Mouse (Mus musculus): Measurements from ENCODE around the gene Safb. TPM values are rescaled to one million over a fixed set of nuclear protein-coding genes. Genes with fewer than 3 reads are reported as not detected.

The Safb gene
- total and polyA plus RNA-seq, 2 experiments: 20.8 to 56.2 TPM

DNA sequence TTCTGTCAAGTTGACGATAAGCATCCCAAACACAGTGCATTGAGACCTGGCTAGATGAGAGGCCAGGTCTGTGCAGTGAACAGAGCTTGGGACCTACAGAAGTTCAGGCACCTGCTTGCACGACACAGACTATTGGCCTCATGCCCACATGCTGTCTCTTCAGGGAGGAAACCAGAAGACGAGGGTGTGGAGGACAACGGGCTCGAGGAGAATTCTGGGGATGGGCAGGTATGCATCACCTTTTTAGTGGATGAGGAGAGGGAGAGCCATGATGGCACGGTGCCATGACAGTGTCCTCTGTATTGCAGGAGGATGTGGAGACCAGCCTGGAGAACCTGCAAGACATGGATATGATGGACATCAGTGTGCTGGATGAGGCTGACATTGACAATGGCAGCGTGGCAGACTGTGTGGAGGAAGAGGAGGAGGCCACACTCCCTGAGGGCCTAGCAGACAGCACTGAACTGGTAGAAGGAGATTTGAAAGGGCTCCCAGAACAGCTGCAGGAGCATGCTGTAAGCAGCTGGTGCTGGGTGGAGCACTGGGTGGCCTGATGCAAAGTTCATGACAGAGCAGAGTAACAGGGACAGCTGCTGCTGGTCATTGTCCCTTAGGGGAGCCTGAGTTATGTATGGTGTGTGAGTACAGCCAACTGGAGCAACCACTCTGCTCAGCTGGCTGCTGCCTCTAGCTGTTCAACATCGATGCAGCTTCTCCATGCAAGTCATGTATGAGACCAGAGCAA is 9.1 kb downstream of the Safb start:
- 76% methylated on average over 8 of the region's 8 CpGs for WGBS
- DNase-seq (ENCODE audit: extremely low read depth, low read depth, low spot score): no peak
- TF ChIP-seq CTCF (IDR thresholded peaks at IDR 0.05; ENCODE audit: low read depth, low read length) (no peak), POLR2A (IDR thresholded peaks at IDR 0.05; ENCODE audit: extremely low read depth, insufficient read depth, low read length) (no peak)

DNA sequence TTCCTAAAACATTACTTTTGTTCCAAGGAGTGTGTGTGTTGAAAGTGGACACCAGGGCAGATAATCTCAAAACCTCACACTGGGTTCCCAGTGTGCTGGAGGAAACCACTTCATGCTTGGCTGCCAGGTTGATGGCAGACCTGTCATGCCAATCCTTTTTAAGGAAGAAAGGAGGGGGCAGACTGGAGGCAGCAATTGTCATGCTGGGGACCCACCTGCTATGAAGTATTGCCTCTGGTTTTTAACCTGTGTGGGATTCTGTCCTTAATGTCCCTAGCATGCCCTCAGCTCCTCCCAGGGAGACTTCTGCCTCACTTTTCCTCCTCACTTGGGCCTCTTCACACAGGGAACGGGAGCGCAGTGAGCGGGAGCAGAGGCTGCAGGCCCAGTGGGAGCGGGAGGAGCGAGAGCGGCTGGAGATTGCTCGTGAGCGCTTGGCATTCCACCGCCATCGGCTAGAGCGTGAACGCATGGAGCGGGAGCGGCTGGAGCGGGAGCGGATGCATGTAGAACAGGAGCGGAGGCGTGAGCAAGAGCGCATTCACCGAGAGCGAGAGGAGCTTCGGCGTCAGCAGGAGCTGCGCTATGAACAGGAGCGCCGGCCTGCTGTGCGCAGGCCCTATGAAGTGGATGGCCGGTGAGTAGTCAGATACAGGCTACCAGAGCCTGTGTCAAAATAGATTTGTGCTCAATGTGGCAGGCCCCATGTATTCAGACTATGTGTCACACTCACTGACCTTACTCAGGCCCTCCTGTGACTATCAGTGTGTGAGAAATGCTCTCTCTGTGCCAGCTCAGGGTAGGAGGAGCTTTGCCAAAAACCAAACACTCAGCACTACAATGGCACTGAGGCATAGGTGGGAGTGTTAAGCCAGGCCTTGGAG is 18.8 kb downstream of the Safb start:
- no peak overlapping the region for H3K4me3 ChIP-seq (ENCODE audit: insufficient read depth, low read depth, low read length)
- no peaks in the 10 kb centered on the region for H3K27me3 ChIP-seq (ENCODE audit: control insufficient read depth, insufficient read depth, low read length)
- peaks cover 2% of the 10 kb centered on the region for H3K4me1 ChIP-seq (ENCODE audit: control insufficient read depth, insufficient read depth, low read length)
- peaks cover 57% of the 10 kb centered on the region for H3K36me3 ChIP-seq (ENCODE audit: control insufficient read depth, insufficient read depth, low read length)
- 97% methylated on average over 28 of the region's 28 CpGs for WGBS
- peaks cover under 1% of the 10 kb centered on the region; the same call in 1 of the 2 replicates for H3K79me2 ChIP-seq (ENCODE audit: control insufficient read depth, insufficient read depth, low read length)
- no peak overlapping the region for H3K27ac ChIP-seq (replicated peaks; ENCODE audit: insufficient read depth, low read depth, low read length)
- TF ChIP-seq POLR2A (IDR thresholded peaks at IDR 0.05; ENCODE audit: extremely low read depth, insufficient read depth, low read length) (no peak), CTCF (IDR thresholded peaks at IDR 0.05; ENCODE audit: low read depth, low read length) (no peak)
- no peak overlapping the region for H3K9ac ChIP-seq (ENCODE audit: low read depth, low read length)
- no peak for DNase-seq (ENCODE audit: extremely low read depth, low read depth, low spot score)

More for the DNA sequence above, 9.1 kb downstream of the Safb start:
- H3K79me2 ChIP-seq (ENCODE audit: control insufficient read depth, insufficient read depth, low read length): peaks cover 30% of the 10 kb centered on the region
- peaks cover 68% of the 10 kb centered on the region for H3K36me3 ChIP-seq (ENCODE audit: control insufficient read depth, insufficient read depth, low read length)
- H3K4me3 ChIP-seq (ENCODE audit: insufficient read depth, low read depth, low read length): no peak overlapping the region
- no peak overlapping the region for H3K27ac ChIP-seq (replicated peaks; ENCODE audit: insufficient read depth, low read depth, low read length)
- H3K4me1 ChIP-seq (ENCODE audit: control insufficient read depth, insufficient read depth, low read length): no peaks in the 10 kb centered on the region
- no peak overlapping the region for H3K9ac ChIP-seq (ENCODE audit: low read depth, low read length)
- H3K27me3 ChIP-seq (ENCODE audit: control insufficient read depth, insufficient read depth, low read length): no peaks in the 10 kb centered on the region

DNA sequence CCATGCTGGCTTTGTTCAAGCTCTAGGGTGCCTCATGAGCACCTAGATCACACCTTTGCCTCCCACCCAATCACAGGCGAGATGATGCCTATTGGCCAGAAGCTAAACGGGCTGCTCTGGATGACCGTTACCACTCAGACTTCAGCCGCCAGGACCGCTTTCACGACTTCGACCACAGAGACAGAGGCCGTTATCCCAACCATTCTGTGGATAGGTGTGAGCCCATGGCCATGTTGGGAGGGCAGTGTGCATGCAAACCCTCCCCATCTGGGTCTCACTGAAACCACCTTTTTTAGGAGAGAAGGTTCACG is 19.4 kb downstream of the Safb start:
- DNase-seq (ENCODE audit: extremely low read depth, low read depth, low spot score): no peak
- Histone ChIP-seq H3K27ac (replicated peaks; ENCODE audit: insufficient read depth, low read depth, low read length) (no peak overlapping the region), H3K27me3 (ENCODE audit: control insufficient read depth, insufficient read depth, low read length) (no peaks in the 10 kb centered on the region), H3K4me3 (ENCODE audit: insufficient read depth, low read depth, low read length) (no peak overlapping the region), H3K4me1 (ENCODE audit: control insufficient read depth, insufficient read depth, low read length) (peaks cover 6% of the 10 kb centered on the region), H3K79me2 (ENCODE audit: control insufficient read depth, insufficient read depth, low read length) (peaks cover 4% of the 10 kb centered on the region; the same call in 1 of the 2 replicates), H3K36me3 (ENCODE audit: control insufficient read depth, insufficient read depth, low read length) (peaks cover 57% of the 10 kb centered on the region), H3K9ac (ENCODE audit: low read depth, low read length) (no peak overlapping the region)
- WGBS: 86% methylated on average over 9 of the region's 9 CpGs
- TF ChIP-seq CTCF (IDR thresholded peaks at IDR 0.05; ENCODE audit: low read depth, low read length) (no peak), POLR2A (IDR thresholded peaks at IDR 0.05; ENCODE audit: extremely low read depth, insufficient read depth, low read length) (no peak)

DNA sequence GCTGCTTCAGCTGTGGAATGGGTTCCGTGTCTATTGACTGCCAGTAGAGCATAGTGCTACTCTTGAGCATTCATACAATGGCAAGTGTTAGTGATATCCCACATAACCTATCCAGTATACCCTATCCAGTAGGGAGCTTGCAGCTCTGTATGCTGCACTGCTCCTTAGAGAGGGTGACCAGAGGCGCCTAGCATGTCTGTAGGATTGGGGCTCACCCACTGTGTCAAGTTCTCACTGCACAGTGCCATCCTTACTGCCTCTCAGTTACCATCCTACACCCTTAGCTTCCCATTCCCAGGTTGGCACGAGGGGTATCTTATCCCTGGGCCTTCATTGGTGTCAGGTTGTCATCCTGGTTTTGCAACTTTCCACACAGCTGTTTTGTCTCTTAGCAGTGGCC is 19.8 kb downstream of the Safb start:
- WGBS: 81% methylated on average over 3 of the region's 3 CpGs
- TF ChIP-seq POLR2A (IDR thresholded peaks at IDR 0.05; ENCODE audit: extremely low read depth, insufficient read depth, low read length) (no peak), CTCF (IDR thresholded peaks at IDR 0.05; ENCODE audit: low read depth, low read length) (no peak)
- peaks cover 6% of the 10 kb centered on the region for H3K4me1 ChIP-seq (ENCODE audit: control insufficient read depth, insufficient read depth, low read length)

DNA sequence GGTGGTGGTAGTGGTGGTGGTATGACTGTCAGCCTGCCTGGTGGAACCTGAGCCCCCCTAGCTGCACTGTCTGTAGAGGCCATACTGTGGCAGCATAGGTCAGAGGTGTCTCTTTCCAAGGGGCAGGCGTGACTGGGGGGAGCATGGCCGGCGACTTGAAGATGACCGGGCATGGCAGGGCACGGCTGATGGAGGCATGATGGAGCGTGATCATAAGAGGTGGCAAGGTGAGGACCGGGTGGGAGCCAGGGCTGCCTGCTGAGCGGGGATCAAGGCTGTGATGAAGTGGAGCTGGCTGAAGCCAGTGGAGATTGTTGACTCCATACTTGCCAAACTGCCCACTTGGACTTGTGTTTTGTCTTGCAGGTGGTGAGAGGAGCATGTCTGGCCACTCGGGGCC is 20.8 kb downstream of the Safb start:
- TF ChIP-seq CTCF (IDR thresholded peaks at IDR 0.05; ENCODE audit: low read depth, low read length): no peak
- no peak for TF ChIP-seq POLR2A (IDR thresholded peaks at IDR 0.05; ENCODE audit: extremely low read depth, insufficient read depth, low read length)
- Histone ChIP-seq H3K27ac (replicated peaks; ENCODE audit: insufficient read depth, low read depth, low read length) (no peak overlapping the region), H3K4me1 (ENCODE audit: control insufficient read depth, insufficient read depth, low read length) (peaks cover 6% of the 10 kb centered on the region), H3K27me3 (ENCODE audit: control insufficient read depth, insufficient read depth, low read length) (no peaks in the 10 kb centered on the region), H3K4me3 (ENCODE audit: insufficient read depth, low read depth, low read length) (no peak overlapping the region), H3K36me3 (ENCODE audit: control insufficient read depth, insufficient read depth, low read length) (peaks cover 46% of the 10 kb centered on the region), H3K9ac (ENCODE audit: low read depth, low read length) (no peak overlapping the region), H3K79me2 (ENCODE audit: control insufficient read depth, insufficient read depth, low read length) (peaks cover 4% of the 10 kb centered on the region; the same call in 1 of the 2 replicates)
- 87% methylated on average over 9 of the region's 9 CpGs for WGBS
- no peak for DNase-seq (ENCODE audit: extremely low read depth, low read depth, low spot score)

More for the DNA sequence above, 19.8 kb downstream of the Safb start:
- DNase-seq (ENCODE audit: extremely low read depth, low read depth, low spot score): no peak
- peaks cover 54% of the 10 kb centered on the region for H3K36me3 ChIP-seq (ENCODE audit: control insufficient read depth, insufficient read depth, low read length)
- no peak overlapping the region for H3K27ac ChIP-seq (replicated peaks; ENCODE audit: insufficient read depth, low read depth, low read length)
- no peak overlapping the region for H3K9ac ChIP-seq (ENCODE audit: low read depth, low read length)
- H3K4me3 ChIP-seq (ENCODE audit: insufficient read depth, low read depth, low read length): no peak overlapping the region
- no peaks in the 10 kb centered on the region for H3K27me3 ChIP-seq (ENCODE audit: control insufficient read depth, insufficient read depth, low read length)
- peaks cover 4% of the 10 kb centered on the region; the same call in 1 of the 2 replicates for H3K79me2 ChIP-seq (ENCODE audit: control insufficient read depth, insufficient read depth, low read length)

Data from liver, adult 2 months (tissue).